ENCODE assay signal across 8 mouse cellular contexts in the genomic region with DNA sequence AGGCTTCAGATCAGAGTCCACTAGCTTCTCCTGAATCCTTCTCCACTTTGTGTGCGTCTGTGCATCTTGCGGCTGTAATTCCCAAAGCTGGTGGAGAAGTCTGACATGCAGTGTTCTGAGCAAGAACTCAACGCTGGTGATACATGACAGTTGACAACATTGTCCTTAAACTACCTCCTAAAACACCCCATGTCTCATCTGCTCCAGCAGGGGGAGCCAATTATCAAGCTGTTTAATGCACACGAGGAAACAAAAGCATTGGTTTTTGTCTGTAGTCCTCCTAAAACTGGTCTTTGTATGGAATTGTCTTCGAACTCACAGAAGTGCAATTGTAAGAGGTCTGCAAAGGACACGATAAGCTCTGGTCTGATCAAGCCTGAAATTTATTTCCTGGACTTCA. TPM values are rescaled to one million over a fixed set of nuclear protein-coding genes. Genes with fewer than 3 reads are reported as not detected.
DNase-seq lines count a peak whose midpoint lies in the region; ATAC-seq lines count a peak whose summit lies in the region.
"Had no signal": no experiment of that assay in that cellular context is flagged by ENCODE, and none has a peak within 500 bp of the region (broad histone marks: within the 10 kb centered on the region; RNA-seq: fewer than 3 reads in every experiment).

No protein-coding gene starts in this region.

- ATAC-seq in limb, embryonic 11.5 days (ENCODE audit: insufficient number of reproducible peaks, low FRiP score, low TSS enrichment, low read depth): no peak

- H3K4me3 ChIP-seq in limb, embryonic 11.5 days (ENCODE audit: low read depth, low read length): no peak overlapping the region

- no peak overlapping the region for H3K9ac ChIP-seq in limb, embryonic 11.5 days (ENCODE audit: low read length)

- no peaks in the 10 kb centered on the region for H3K27me3 ChIP-seq in limb, embryonic 11.5 days (ENCODE audit: control insufficient read depth, insufficient read depth, low read length)

- H3K4me1 ChIP-seq in limb, embryonic 11.5 days (ENCODE audit: control insufficient read depth, insufficient read depth, low read length): no peaks in the 10 kb centered on the region

- peak; percentile 75 for DNase-seq in 416B (ENCODE audit: low read depth)
- peak; percentile 69 to 71 for DNase-seq in B cell, adult 2 months
- peak; percentile 55 to 70 for DNase-seq in adrenal gland, postnatal 36 days
- peak; percentile 18 to 78 for DNase-seq in frontal cortex, adult 2 months (ENCODE audit: extremely low spot score in 1 of 2, low spot score in 1 of 2)
- peak; percentile 53 for DNase-seq in hindlimb bud, embryonic 11.5 days (ENCODE audit: extremely low spot score, low read depth, low spot score)
- peak; percentile 44 for DNase-seq in limb, embryonic 11.5 days (ENCODE audit: low spot score)
- peak; percentile 76 for DNase-seq in retina, postnatal 1 day

- WGBS in limb, embryonic 11.5 days: 57% methylated on average over 6 of the region's 6 CpGs

- no peak overlapping the region for H3K27ac ChIP-seq in limb, embryonic 11.5 days (replicated peaks; ENCODE audit: low read depth, low read length)

- no peak overlapping the region for H3K4me2 ChIP-seq in limb, embryonic 11.5 days (ENCODE audit: low read depth, severe bottlenecking)

- H3K36me3 ChIP-seq in limb, embryonic 11.5 days (ENCODE audit: control insufficient read depth, insufficient read depth, low read length): no peaks in the 10 kb centered on the region

- no peaks in the 10 kb centered on the region for H3K9me3 ChIP-seq in limb, embryonic 11.5 days (ENCODE audit: control insufficient read depth, low read length)

RNA-seq across cellular contexts. Expression of a gene that starts 1.6 kb away (rescaled TPM):
- not detected for total RNA-seq in adrenal gland, postnatal 36 days (2021)
- polyA plus RNA-seq in frontal cortex, adult 2 months (2012; rRNA removed): 0.15 TPM in 1 of 2 replicates, not detected in the other
- polyA plus RNA-seq in limb, embryonic 11.5 days (2014; fragmentation: Nextera tagmentation; extraction: Ambion mirVana): 0.96 and 1.2 TPM in 2 replicates
- total RNA-seq: layer of hippocampus, postnatal 25 days had no signal

RNA-seq across cellular contexts. Expression of a gene that starts 40.5 kb away (rescaled TPM):
- total RNA-seq in adrenal gland, postnatal 36 days (2021): 100 to 1,000 TPM; 121 to 138 TPM
- polyA plus RNA-seq in frontal cortex, adult 2 months (2012; rRNA removed): 165 and 175 TPM in 2 replicates
- polyA plus RNA-seq in limb, embryonic 11.5 days (2014; fragmentation: Nextera tagmentation; extraction: Ambion mirVana): 23.3 and 30.4 TPM in 2 replicates

RNA-seq across cellular contexts. Expression of a gene that starts 45.5 kb away (rescaled TPM):
- 10 to 100 TPM; 59.1 to 66.2 TPM for total RNA-seq in adrenal gland, postnatal 36 days (2021)
- polyA plus RNA-seq in frontal cortex, adult 2 months (2012; rRNA removed): 56.0 and 63.3 TPM in 2 replicates
- 102 and 116 TPM in 2 replicates for polyA plus RNA-seq in limb, embryonic 11.5 days (2014; fragmentation: Nextera tagmentation; extraction: Ambion mirVana)
